Mouse (Mus musculus): Measurements from ENCODE around the gene Tigar. TPM values are rescaled to one million over a fixed set of nuclear protein-coding genes. Genes with fewer than 3 reads are reported as not detected.

The Tigar gene
- total and polyA plus RNA-seq, 3 experiments, result 1.1 to 4.7 (median 2.5) TPM

DNA sequence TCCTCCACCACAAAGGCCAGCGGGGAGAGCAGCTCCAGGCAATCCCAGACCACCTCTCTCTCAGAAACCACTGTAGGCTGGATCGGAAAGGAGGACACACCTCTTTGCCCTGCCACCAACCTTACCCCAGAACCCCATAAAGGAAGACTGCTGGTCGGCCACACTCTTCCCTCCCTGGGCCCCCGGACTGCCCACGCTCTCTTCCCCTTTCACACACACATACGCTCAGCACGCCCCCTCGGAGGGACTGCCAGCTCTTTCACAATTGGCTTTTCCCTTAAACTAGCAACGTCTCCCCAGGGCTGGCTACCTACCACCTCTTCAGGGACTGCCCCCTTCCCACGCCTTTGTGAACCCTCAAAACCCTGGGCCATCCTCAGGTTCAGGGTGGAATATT is 33.8 kb upstream of the Tigar start:
- ATAC-seq (ENCODE audit: extremely low read depth, insufficient number of reproducible peaks, low FRiP score, poor library complexity, severe bottlenecking) (peak; percentile 22), DNase-seq (ENCODE audit: low spot score) (peak; percentile 44)
- peaks cover 96% of the 10 kb centered on the region for H3K36me3 ChIP-seq (replicated peaks)
- TF ChIP-seq TAL1 (conservative IDR thresholded peaks at IDR 0.05; ENCODE audit: low read depth, low read length) (no peak), POLR2AphosphoS5 (IDR thresholded peaks at IDR 0.05; ENCODE audit: insufficient replicate concordance, low read depth, low read length) (peak; percentile 45; the same call in 1 of the 2 replicates)
- H3K4me1 ChIP-seq (ENCODE audit: insufficient read depth, low read depth, low read length), result peaks cover 94% of the 10 kb centered on the region
- no peaks in the 10 kb centered on the region for H3K27me3 ChIP-seq (ENCODE audit: insufficient read depth, low read length)
- H3K9me3 ChIP-seq (replicated peaks), result no peaks in the 10 kb centered on the region
- peak overlapping the region; percentile 63; the same call in 1 of the 2 replicates for H3K4me3 ChIP-seq (ENCODE audit: low read depth, low read length)

- Histone ChIP-seq H3K36me3 (replicated peaks) (peaks cover 96% of the 10 kb centered on the region), H3K27me3 (ENCODE audit: insufficient read depth, low read length) (no peaks in the 10 kb centered on the region), H3K9me3 (replicated peaks) (no peaks in the 10 kb centered on the region), H3K4me3 (ENCODE audit: low read depth, low read length) (peak overlapping the region; percentile 63; the same call in 1 of the 2 replicates), H3K4me1 (ENCODE audit: insufficient read depth, low read depth, low read length) (peaks cover 93% of the 10 kb centered on the region)
- peak; percentile 11 for ATAC-seq (ENCODE audit: extremely low read depth, insufficient number of reproducible peaks, low FRiP score, poor library complexity, severe bottlenecking)
- peak; percentile 46 for DNase-seq (ENCODE audit: low spot score)
- TF ChIP-seq POLR2AphosphoS5 (IDR thresholded peaks at IDR 0.05; ENCODE audit: insufficient replicate concordance, low read depth, low read length) (no peak), TAL1 (conservative IDR thresholded peaks at IDR 0.05; ENCODE audit: low read depth, low read length) (no peak; the same call in 1 of the 2 replicates), CTCF (IDR thresholded peaks at IDR 0.05; ENCODE audit: low read depth, low read length) (peak; percentile 75), GATA1 (IDR thresholded peaks at IDR 0.05; ENCODE audit: borderline replicate concordance, low read length) (no peak), GATA2 (IDR thresholded peaks at IDR 0.05; ENCODE audit: borderline replicate concordance, low read depth, low read length) (no peak)
These were observed 33.1 kb upstream of the Tigar start for GRCm38 (mm10) chr6:127142154-127143123.

DNA sequence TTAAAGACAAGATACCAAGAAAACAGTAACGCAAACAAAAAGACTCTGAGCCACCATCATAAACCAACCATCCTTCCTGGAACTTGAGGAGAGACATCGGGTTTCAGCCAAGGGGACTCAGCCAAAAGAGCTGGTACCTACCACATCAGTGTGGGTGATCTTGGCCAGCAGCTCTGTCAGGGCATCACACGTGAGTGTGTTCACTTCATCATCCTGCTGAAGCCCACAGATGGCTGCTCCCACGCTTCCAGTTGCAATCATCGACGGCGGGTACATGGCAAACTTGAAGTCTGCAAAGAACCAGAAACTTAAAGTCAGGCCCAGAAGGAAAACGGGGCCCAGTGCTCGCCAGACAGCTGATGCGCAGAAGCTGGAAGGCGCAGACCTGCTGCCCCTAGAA is 29.6 kb upstream of the Tigar start:
- TF ChIP-seq GATA1 (IDR thresholded peaks at IDR 0.05; ENCODE audit: borderline replicate concordance, low read length) (no peak), POLR2AphosphoS5 (IDR thresholded peaks at IDR 0.05; ENCODE audit: insufficient replicate concordance, low read depth, low read length) (no peak; the same call in 1 of the 2 replicates), CTCF (IDR thresholded peaks at IDR 0.05; ENCODE audit: low read depth, low read length) (no peak), GATA2 (IDR thresholded peaks at IDR 0.05; ENCODE audit: borderline replicate concordance, low read depth, low read length) (no peak), TAL1 (conservative IDR thresholded peaks at IDR 0.05; ENCODE audit: low read depth, low read length) (no peak)
- H3K4me3 ChIP-seq (ENCODE audit: low read depth, low read length), result no peak overlapping the region; the same call in 1 of the 2 replicates
- ATAC-seq (ENCODE audit: extremely low read depth, insufficient number of reproducible peaks, low FRiP score, poor library complexity, severe bottlenecking), result no peak
- no peaks in the 10 kb centered on the region for H3K9me3 ChIP-seq (replicated peaks)
- H3K4me1 ChIP-seq (ENCODE audit: insufficient read depth, low read depth, low read length), result peaks cover 75% of the 10 kb centered on the region
- H3K36me3 ChIP-seq (replicated peaks), result peaks cover 96% of the 10 kb centered on the region
- DNase-seq (ENCODE audit: low spot score), result no peak
- no peaks in the 10 kb centered on the region for H3K27me3 ChIP-seq (ENCODE audit: insufficient read depth, low read length)

- Histone ChIP-seq H3K9me3 (replicated peaks) (no peaks in the 10 kb centered on the region), H3K4me1 (ENCODE audit: insufficient read depth, low read depth, low read length) (peaks cover 58% of the 10 kb centered on the region), H3K4me3 (ENCODE audit: low read depth, low read length) (no peak overlapping the region), H3K27me3 (ENCODE audit: insufficient read depth, low read length) (no peaks in the 10 kb centered on the region), H3K36me3 (replicated peaks) (peaks cover 98% of the 10 kb centered on the region)
- no peak for ATAC-seq (ENCODE audit: extremely low read depth, insufficient number of reproducible peaks, low FRiP score, poor library complexity, severe bottlenecking)
- TF ChIP-seq TAL1 (conservative IDR thresholded peaks at IDR 0.05; ENCODE audit: low read depth, low read length) (no peak), GATA1 (IDR thresholded peaks at IDR 0.05; ENCODE audit: borderline replicate concordance, low read length) (no peak), POLR2AphosphoS5 (IDR thresholded peaks at IDR 0.05; ENCODE audit: insufficient replicate concordance, low read depth, low read length) (no peak), CTCF (IDR thresholded peaks at IDR 0.05; ENCODE audit: low read depth, low read length) (no peak), GATA2 (IDR thresholded peaks at IDR 0.05; ENCODE audit: borderline replicate concordance, low read depth, low read length) (no peak)
- DNase-seq (ENCODE audit: low spot score), result no peak
These were observed 24.3 kb upstream of the Tigar start for GRCm38 (mm10) chr6:127133433-127134245.

GRCm38 (mm10) chr6:127132719-127133118 is 23.4 kb upstream of the Tigar start:
- no peak for TF ChIP-seq GATA2 (IDR thresholded peaks at IDR 0.05; ENCODE audit: borderline replicate concordance, low read depth, low read length)
- no peak for TF ChIP-seq CTCF (IDR thresholded peaks at IDR 0.05; ENCODE audit: low read depth, low read length)
- no peak for TF ChIP-seq POLR2AphosphoS5 (IDR thresholded peaks at IDR 0.05; ENCODE audit: insufficient replicate concordance, low read depth, low read length)
- no peak for TF ChIP-seq TAL1 (conservative IDR thresholded peaks at IDR 0.05; ENCODE audit: low read depth, low read length)
- no peak for TF ChIP-seq GATA1 (IDR thresholded peaks at IDR 0.05; ENCODE audit: borderline replicate concordance, low read length)
- H3K4me1 ChIP-seq (ENCODE audit: insufficient read depth, low read depth, low read length), result peaks cover 57% of the 10 kb centered on the region
- ATAC-seq (ENCODE audit: extremely low read depth, insufficient number of reproducible peaks, low FRiP score, poor library complexity, severe bottlenecking), result no peak
- H3K27me3 ChIP-seq (ENCODE audit: insufficient read depth, low read length), result no peaks in the 10 kb centered on the region
- H3K9me3 ChIP-seq (replicated peaks), result no peaks in the 10 kb centered on the region
- peaks cover 96% of the 10 kb centered on the region for H3K36me3 ChIP-seq (replicated peaks)
- H3K4me3 ChIP-seq (ENCODE audit: low read depth, low read length), result no peak overlapping the region
- DNase-seq (ENCODE audit: low spot score), result no peak

GRCm38 (mm10) chr6:127131946-127132345 is 22.6 kb upstream of the Tigar start:
- TF ChIP-seq POLR2AphosphoS5 (IDR thresholded peaks at IDR 0.05; ENCODE audit: insufficient replicate concordance, low read depth, low read length) (no peak), GATA1 (IDR thresholded peaks at IDR 0.05; ENCODE audit: borderline replicate concordance, low read length) (no peak), GATA2 (IDR thresholded peaks at IDR 0.05; ENCODE audit: borderline replicate concordance, low read depth, low read length) (no peak), CTCF (IDR thresholded peaks at IDR 0.05; ENCODE audit: low read depth, low read length) (no peak), TAL1 (conservative IDR thresholded peaks at IDR 0.05; ENCODE audit: low read depth, low read length) (no peak)
- Histone ChIP-seq H3K4me1 (ENCODE audit: insufficient read depth, low read depth, low read length) (peaks cover 55% of the 10 kb centered on the region), H3K27me3 (ENCODE audit: insufficient read depth, low read length) (no peaks in the 10 kb centered on the region), H3K4me3 (ENCODE audit: low read depth, low read length) (no peak overlapping the region), H3K9me3 (replicated peaks) (no peaks in the 10 kb centered on the region), H3K36me3 (replicated peaks) (peaks cover 96% of the 10 kb centered on the region)
- no peak for DNase-seq (ENCODE audit: low spot score)
- no peak for ATAC-seq (ENCODE audit: extremely low read depth, insufficient number of reproducible peaks, low FRiP score, poor library complexity, severe bottlenecking)
